Comparison of ENCODE assay signal across 11 mouse cellular contexts in genomic region chr1:24195070-24195840, GRCm38 (mm10). TPM values are rescaled to one million over a fixed set of nuclear protein-coding genes. Genes with fewer than 3 reads are reported as not detected.
DNase-seq lines count a peak whose midpoint lies in the region; ATAC-seq and TF ChIP-seq lines count a peak whose summit lies in the region.
"Had no signal": no experiment of that assay in that cellular context is flagged by ENCODE, and none has a peak within 500 bp of the region (broad histone marks: within the 10 kb centered on the region; RNA-seq: fewer than 3 reads in every experiment).

No protein-coding gene starts in this region.

- no peaks in the 10 kb centered on the region for H3K36me3 ChIP-seq in hindbrain, embryonic 10.5 days
- no peaks in the 10 kb centered on the region for H3K36me3 ChIP-seq in hindbrain, postnatal 0 days (ENCODE audit: insufficient read depth, low read length)
- no peaks in the 10 kb centered on the region for H3K36me3 ChIP-seq in forebrain, embryonic 16.5 days (ENCODE audit: control insufficient read depth, insufficient read depth)

- no peak overlapping the region for H3K9ac ChIP-seq in hindbrain, postnatal 0 days (replicated peaks; ENCODE audit: low read length)
- no peak overlapping the region for H3K9ac ChIP-seq in forebrain, embryonic 16.5 days (replicated peaks; ENCODE audit: low read depth, low read length)
- H3K9ac ChIP-seq: liver, postnatal 0 days had no signal

- no peaks in the 10 kb centered on the region for H3K27me3 ChIP-seq in hindbrain, embryonic 10.5 days (ENCODE audit: insufficient read depth, poor library complexity, severe bottlenecking)
- H3K27me3 ChIP-seq in hindbrain, postnatal 0 days (ENCODE audit: insufficient read depth, low read length), result no peaks in the 10 kb centered on the region
- no peaks in the 10 kb centered on the region for H3K27me3 ChIP-seq in forebrain, embryonic 16.5 days (replicated peaks; ENCODE audit: control insufficient read depth, insufficient read depth, low read length)

- peak overlapping the region; percentile 42 for H3K4me3 ChIP-seq in hindbrain, embryonic 10.5 days
- H3K4me3 ChIP-seq in hindbrain, postnatal 0 days (ENCODE audit: low read length), result no peak overlapping the region
- H3K4me3 ChIP-seq in forebrain, embryonic 16.5 days (replicated peaks; ENCODE audit: low read length), result no peak overlapping the region
- H3K4me3 ChIP-seq: heart, adult 2 months had no signal

- H3K4me1 ChIP-seq in hindbrain, embryonic 10.5 days (replicated peaks), result peaks cover 28% of the 10 kb centered on the region
- H3K4me1 ChIP-seq in hindbrain, postnatal 0 days (ENCODE audit: insufficient read depth, low read length), result no peaks in the 10 kb centered on the region
- H3K4me1 ChIP-seq in forebrain, embryonic 16.5 days (replicated peaks; ENCODE audit: control insufficient read depth, insufficient read depth, low read length), result peaks cover 20% of the 10 kb centered on the region

- H3K27ac ChIP-seq in hindbrain, embryonic 10.5 days, result peak overlapping the region; percentile 72
- no peak overlapping the region for H3K27ac ChIP-seq in hindbrain, postnatal 0 days
- no peak overlapping the region for H3K27ac ChIP-seq in forebrain, embryonic 16.5 days (ENCODE audit: low read length)
- H3K27ac ChIP-seq: heart, adult 2 months had no signal

- WGBS in hindbrain, embryonic 10.5 days, result 35% methylated on average over 12 of the region's 12 CpGs
- 50% methylated on average over 12 of the region's 12 CpGs for WGBS in hindbrain, postnatal 0 days
- WGBS in forebrain, embryonic 16.5 days, result 45% methylated on average over 12 of the region's 12 CpGs

- no peak overlapping the region for H3K4me2 ChIP-seq in hindbrain, postnatal 0 days (ENCODE audit: low read depth, low read length)
- no peak overlapping the region; the same call in 1 of the 2 replicates for H3K4me2 ChIP-seq in forebrain, embryonic 16.5 days (ENCODE audit: low read length)

- no peak for ATAC-seq in hindbrain, postnatal 0 days
- ATAC-seq in forebrain, embryonic 16.5 days, result peak; percentile 49; the same call in 1 of the 2 replicates
- no peak for ATAC-seq in CD4-positive, CD25-positive, alpha-beta regulatory T cell, adult 4 months
- ATAC-seq: liver, postnatal 0 days had no signal

- H3K9me3 ChIP-seq in hindbrain, embryonic 10.5 days, result no peaks in the 10 kb centered on the region
- no peaks in the 10 kb centered on the region for H3K9me3 ChIP-seq in hindbrain, postnatal 0 days (ENCODE audit: low read length)
- no peaks in the 10 kb centered on the region for H3K9me3 ChIP-seq in forebrain, embryonic 16.5 days (ENCODE audit: control insufficient read depth, low read length)

- peak; percentile 34 for DNase-seq in hindbrain, embryonic 10.5 days (ENCODE audit: low spot score)
- DNase-seq in hindbrain, postnatal 0 days (ENCODE audit: low spot score), result no peak
- DNase-seq in Muller cell, postnatal 12 days (ENCODE audit: inconsistent ontology term), result peak; percentile 81
- DNase-seq in embryo, embryonic 10 days (ENCODE audit: low spot score), result peak; percentile 68
- no peak for DNase-seq in layer of hippocampus, adult 8-10 months (ENCODE audit: low spot score in 2 of 2)
- no peak for DNase-seq in spleen, postnatal 4 days (ENCODE audit: low spot score in 2 of 2)
- DNase-seq: heart, adult 2 months; liver, postnatal 0 days had no signal

- no peak for TF ChIP-seq CTCF in hindbrain, postnatal 0 days (IDR thresholded peaks at IDR 0.05; ENCODE audit: low read depth)

RNA-seq across cellular contexts. Expression of gene Col9a1, which starts 17.8 kb away (rescaled TPM):
- 45.4 and 51.4 TPM in 2 replicates for polyA plus RNA-seq in hindbrain, embryonic 10.5 days (2016; fragmentation: Nextera tagmentation; extraction: Ambion mirVana)
- total RNA-seq in hindbrain, postnatal 0 days (2014; rRNA removed), result 2.4 and 3.7 TPM in 2 replicates
- polyA plus RNA-seq in hindbrain, postnatal 0 days (2015; fragmentation: Nextera tagmentation; extraction: Ambion mirVana), result 3.0 TPM in 2 replicates
- 1.0 and 3.8 TPM in 2 replicates for polyA plus RNA-seq in forebrain, embryonic 16.5 days (2015; fragmentation: Nextera tagmentation; extraction: Ambion mirVana)
- not detected for polyA plus RNA-seq in CD4-positive, CD25-positive, alpha-beta regulatory T cell, adult 4 months (2017; shearing (Covaris generic))
- under 1 TPM; 0.27 to 0.98 (median 0.51) TPM for total RNA-seq in layer of hippocampus, adult 8-10 months (2022)
- polyA plus RNA-seq: small intestine, adult 2 months had no signal

Comparison
In these comparisons a context has a peak if more than half of its experiments do, and no peak if none do; other contexts are left out.
1. DNase-seq: peak in hindbrain, embryonic 10.5 days (single experiment), Muller cell, postnatal 12 days (single experiment) and embryo, embryonic 10 days (single experiment); none in hindbrain, postnatal 0 days (single experiment), layer of hippocampus, adult 8-10 months (0 of 2) and spleen, postnatal 4 days (0 of 2).